Comparison of ENCODE assay signal across 8 mouse cellular contexts in genomic region chr19:37018931-37019330, GRCm38 (mm10).
DNase-seq lines count a peak whose midpoint lies in the region; ATAC-seq and TF ChIP-seq lines count a peak whose summit lies in the region.

No protein-coding gene starts in this region.

- TF ChIP-seq CTCF in gastrocnemius, adult 2 months (IDR thresholded peaks at IDR 0.05), result no peak
- TF ChIP-seq CTCF in forebrain, postnatal 0 days (IDR thresholded peaks at IDR 0.05; ENCODE audit: low read depth), result no peak

- DNase-seq in gastrocnemius, adult 2 months, result no peak
- DNase-seq in gastrocnemius, postnatal 4 days (ENCODE audit: low spot score in 2 of 2), result no peak
- DNase-seq in CD4-positive helper T cell, adult 2 months (ENCODE audit: low read depth, low spot score), result peak; percentile 7
- DNase-seq in forebrain, postnatal 0 days, result no peak
- no peak for DNase-seq in urinary bladder, postnatal 25 days (ENCODE audit: low spot score)
- no peak for DNase-seq in embryo, embryonic 11 days
- no peak for DNase-seq in gastrocnemius, adult 8-10 months (ENCODE audit: low spot score in 2 of 2)

- no peaks in the 10 kb centered on the region for H3K4me1 ChIP-seq in forebrain, postnatal 0 days (ENCODE audit: insufficient read depth)
- peaks cover 12% of the 10 kb centered on the region for H3K4me1 ChIP-seq in liver, embryonic 15.5 days (replicated peaks)

- no peaks in the 10 kb centered on the region for H3K27me3 ChIP-seq in forebrain, postnatal 0 days (ENCODE audit: insufficient read depth, low read length)
- no peaks in the 10 kb centered on the region for H3K27me3 ChIP-seq in liver, embryonic 15.5 days

- peak overlapping the region; percentile 43 for H3K9ac ChIP-seq in forebrain, postnatal 0 days
- H3K9ac ChIP-seq in liver, embryonic 15.5 days, result 0 out of 2 replicates have a peak overlapping the region, but pooled peaks have one; percentile 23

- 0 out of 2 replicates have a peak, but pooled peaks have one; percentile 10 for ATAC-seq in forebrain, postnatal 0 days
- 0 out of 2 replicates have a peak, but pooled peaks have one; percentile 11 for ATAC-seq in liver, embryonic 15.5 days (ENCODE audit: insufficient read depth)

- intact Hi-C loops in gastrocnemius, adult 2 months (cut with DNase I), result no loop called here

- H3K9me3 ChIP-seq in forebrain, postnatal 0 days (ENCODE audit: low read length), result 0 out of 2 replicates have a peak, but pooled peaks cover 3% of the 10 kb centered on the region
- no peaks in the 10 kb centered on the region for H3K9me3 ChIP-seq in liver, embryonic 15.5 days (replicated peaks)

- no peak overlapping the region for H3K27ac ChIP-seq in gastrocnemius, adult 2 months
- no peak overlapping the region for H3K27ac ChIP-seq in forebrain, postnatal 0 days (ENCODE audit: low read depth, low read length)
- no peak overlapping the region for H3K27ac ChIP-seq in liver, embryonic 15.5 days (replicated peaks)

- peak overlapping the region; percentile 51 for H3K4me2 ChIP-seq in forebrain, postnatal 0 days (ENCODE audit: low read depth)
- peak overlapping the region; percentile 85 for H3K4me2 ChIP-seq in liver, embryonic 15.5 days

- peak overlapping the region; percentile 50; the same call in 1 of the 2 replicates for H3K4me3 ChIP-seq in gastrocnemius, adult 2 months
- peak overlapping the region; percentile 33 for H3K4me3 ChIP-seq in forebrain, postnatal 0 days (ENCODE audit: low read depth, low read length)
- H3K4me3 ChIP-seq in liver, embryonic 15.5 days (replicated peaks), result peak overlapping the region; percentile 59

- no peaks in the 10 kb centered on the region for H3K36me3 ChIP-seq in forebrain, postnatal 0 days (ENCODE audit: insufficient read depth)
- peaks cover 9% of the 10 kb centered on the region for H3K36me3 ChIP-seq in liver, embryonic 15.5 days (replicated peaks)

- WGBS in forebrain, postnatal 0 days, result 44% methylated on average over 5 of the region's 5 CpGs
- WGBS in liver, embryonic 15.5 days (ENCODE audit: insufficient replicate concordance), result 55% methylated on average over 5 of the region's 5 CpGs
